Mouse (Mus musculus) embryonic facial prominence, embryonic 12.5 days (tissue): ENCODE measurements around the gene Pfkfb1. TPM values are rescaled to one million over a fixed set of nuclear protein-coding genes. Genes with fewer than 3 reads are reported as not detected.

Experiments used
- ATAC-seq: fragments of 200-750 bp; cut with Nextera tagmentation; 2 replicates; pipeline ENCODE4 v1.8.0; 2017; ENCODE audit not compliant: insufficient number of reproducible peaks, insufficient read depth, low FRiP score, low TSS enrichment
- H3K27ac ChIP-seq: fragments of 300-500 bp; sonication (generic); 2 replicates; pipeline ENCODE4 v1.5.1; 2016; ENCODE audit warnings: mild to moderate bottlenecking
- H3K27me3 ChIP-seq: fragments of 300-500 bp; sonication (generic); 2 replicates; pipeline ENCODE4 v1.6.1; 2016; ENCODE audit warnings: mild to moderate bottlenecking, moderate library complexity
- H3K36me3 ChIP-seq: fragments of 300-500 bp; sonication (generic); 2 replicates; pipeline ENCODE4 v1.6.1; 2016; ENCODE audit warnings: mild to moderate bottlenecking
- H3K4me1 ChIP-seq: fragments of 300-500 bp; sonication (generic); 2 replicates; pipeline ENCODE4 v1.6.1; 2016
- H3K4me2 ChIP-seq: fragments of 300-500 bp; sonication (generic); replicated peaks from 2 replicates; pipeline ENCODE4 v1.6.1; 2016; ENCODE audit warnings: mild to moderate bottlenecking, moderate library complexity
- H3K4me3 ChIP-seq: fragments of 300-500 bp; sonication (generic); 2 replicates; pipeline ENCODE4 v1.5.1; 2016; ENCODE audit warnings: mild to moderate bottlenecking
- H3K9ac ChIP-seq: fragments of 300-500 bp; sonication (generic); 2 replicates; pipeline ENCODE4 v1.6.1; 2016; ENCODE audit warnings: mild to moderate bottlenecking, moderate library complexity
- H3K9me3 ChIP-seq: fragments of 300-500 bp; sonication (generic); 2 replicates; pipeline ENCODE4 v1.6.1; 2016; ENCODE audit warnings: mild to moderate bottlenecking, moderate library complexity
- WGBS: fragments of 180-500 bp; shearing (Covaris S2); methylation state at CpG from one replicate; pipeline ENCODE4 v1.1.7; 2016; 5-methylcytosine and 5-hydroxymethylcytosine counted together
- polyA plus RNA-seq: library from polyadenylated mRNA; unstranded; fragments of >200 nt; fragmentation: Nextera tagmentation; extraction: Ambion mirVana; gene quantifications from 2 replicates; pipeline ENCODE4 v1.2.1, GENCODE M21; 2016

Gene Pfkfb1
- 7.3 and 7.9 TPM in 2 replicates for polyA plus RNA-seq

GRCm38 (mm10) chrX:150588023-150588764, at the start of gene Pfkfb1:
Gene Pfkfb1, plus strand, starts transcription at chrX:150588229.
- Histone ChIP-seq H3K4me1 (no peaks in the 10 kb centered on the region), H3K4me3 (peak within 1 kb of the TSS; percentile 49), H3K9me3 (no peaks in the 10 kb centered on the region), H3K27ac (peak within 1 kb of the TSS; percentile 84), H3K36me3 (0 out of 2 replicates have a peak, but pooled peaks cover 9% of the 10 kb centered on the region), H3K4me2 (peak within 1 kb of the TSS; percentile 52), H3K9ac (peak within 1 kb of the TSS; percentile 48), H3K27me3 (no peaks in the 10 kb centered on the region)
- peak; percentile 93 for ATAC-seq
- 16% methylated on average over 35 of the region's 35 CpGs for WGBS

- no peaks in the 10 kb centered on the region for H3K4me1 ChIP-seq
- H3K36me3 ChIP-seq = no peaks in the 10 kb centered on the region
- no peaks in the 10 kb centered on the region for H3K9me3 ChIP-seq
- H3K4me2 ChIP-seq = no peak overlapping the region
- no peak overlapping the region for H3K9ac ChIP-seq
- H3K27me3 ChIP-seq = no peaks in the 10 kb centered on the region
- H3K27ac ChIP-seq = no peak overlapping the region
- 87% methylated on average over 2 of the region's 2 CpGs for WGBS
- H3K4me3 ChIP-seq = no peak overlapping the region
- ATAC-seq = no peak
Measured at GRCm38 (mm10) chrX:150540111-150540510, 47.9 kb upstream of the Pfkfb1 start.

- no peak overlapping the region for H3K9ac ChIP-seq
- no peaks in the 10 kb centered on the region for H3K9me3 ChIP-seq
- no peak overlapping the region for H3K27ac ChIP-seq
- no peak overlapping the region for H3K4me3 ChIP-seq
- no peaks in the 10 kb centered on the region for H3K36me3 ChIP-seq
- no peak for ATAC-seq
- H3K4me2 ChIP-seq = no peak overlapping the region
- H3K4me1 ChIP-seq = no peaks in the 10 kb centered on the region
- no peaks in the 10 kb centered on the region for H3K27me3 ChIP-seq
Measured at GRCm38 (mm10) chrX:150541684-150542083, 46.3 kb upstream of the Pfkfb1 start.

- Histone ChIP-seq H3K27ac (no peak within 1 kb of the TSS), H3K9ac (no peak within 1 kb of the TSS), H3K27me3 (no peaks in the 10 kb centered on the region), H3K9me3 (no peaks in the 10 kb centered on the region), H3K4me2 (no peak within 1 kb of the TSS), H3K36me3 (0 out of 2 replicates have a peak, but pooled peaks cover 2% of the 10 kb centered on the region), H3K4me1 (no peaks in the 10 kb centered on the region), H3K4me3 (no peak within 1 kb of the TSS)
- WGBS = 54% methylated on average over 5 of the region's 5 CpGs
- ATAC-seq = no peak
Measured at GRCm38 (mm10) chrX:150547239-150547638, 40.8 kb upstream of the Pfkfb1 start, which contains the start of gene Alas2. Gene Alas2, plus strand, starts transcription at chrX:150547375.

GRCm38 (mm10) chrX:150549639-150550038, 38.4 kb upstream of the Pfkfb1 start:
- Histone ChIP-seq H3K4me1 (no peaks in the 10 kb centered on the region), H3K27me3 (no peaks in the 10 kb centered on the region), H3K9ac (no peak overlapping the region), H3K4me2 (no peak overlapping the region), H3K36me3 (0 out of 2 replicates have a peak, but pooled peaks cover 2% of the 10 kb centered on the region), H3K4me3 (no peak overlapping the region), H3K27ac (no peak overlapping the region), H3K9me3 (no peaks in the 10 kb centered on the region)
- WGBS = 91% methylated on average over 3 of the region's 3 CpGs
- no peak for ATAC-seq

GRCm38 (mm10) chrX:150551986-150552385, 36.0 kb upstream of the Pfkfb1 start:
- no peak for ATAC-seq
- Histone ChIP-seq H3K27me3 (no peaks in the 10 kb centered on the region), H3K27ac (no peak overlapping the region), H3K4me1 (no peaks in the 10 kb centered on the region), H3K36me3 (0 out of 2 replicates have a peak, but pooled peaks cover 2% of the 10 kb centered on the region), H3K4me2 (no peak overlapping the region), H3K9me3 (no peaks in the 10 kb centered on the region), H3K9ac (no peak overlapping the region), H3K4me3 (no peak overlapping the region)
- 97% methylated on average over 2 of the region's 2 CpGs for WGBS

- H3K27me3 ChIP-seq = no peaks in the 10 kb centered on the region
- ATAC-seq = no peak
Measured at GRCm38 (mm10) chrX:150554032-150554431, 34.0 kb upstream of the Pfkfb1 start.

GRCm38 (mm10) chrX:150564644-150565357, 23.2 kb upstream of the Pfkfb1 start:
- Histone ChIP-seq H3K4me1 (no peaks in the 10 kb centered on the region), H3K4me2 (no peak overlapping the region), H3K9me3 (no peaks in the 10 kb centered on the region), H3K27ac (no peak overlapping the region), H3K9ac (no peak overlapping the region), H3K36me3 (no peaks in the 10 kb centered on the region), H3K4me3 (no peak overlapping the region), H3K27me3 (peaks cover 6% of the 10 kb centered on the region; the same call in 1 of the 2 replicates)
- 90% methylated on average over 12 of the region's 12 CpGs for WGBS
- no peak for ATAC-seq

More at GRCm38 (mm10) chrX:150554032-150554431, 34.0 kb upstream of the Pfkfb1 start:
- no peak overlapping the region for H3K4me2 ChIP-seq
- H3K4me3 ChIP-seq = no peak overlapping the region
- H3K9ac ChIP-seq = no peak overlapping the region
- H3K9me3 ChIP-seq = no peaks in the 10 kb centered on the region
- H3K27ac ChIP-seq = no peak overlapping the region
- 88% methylated on average over 3 of the region's 3 CpGs for WGBS
- 0 out of 2 replicates have a peak, but pooled peaks cover 2% of the 10 kb centered on the region for H3K36me3 ChIP-seq
- H3K4me1 ChIP-seq = no peaks in the 10 kb centered on the region

- no peak overlapping the region for H3K9ac ChIP-seq
- H3K4me3 ChIP-seq = no peak overlapping the region
- H3K27me3 ChIP-seq = no peaks in the 10 kb centered on the region
- H3K9me3 ChIP-seq = no peaks in the 10 kb centered on the region
- no peak overlapping the region for H3K27ac ChIP-seq
- no peak overlapping the region for H3K4me2 ChIP-seq
- no peak for ATAC-seq
- peaks cover 9% of the 10 kb centered on the region; the same call in 1 of the 2 replicates for H3K36me3 ChIP-seq
- H3K4me1 ChIP-seq = no peaks in the 10 kb centered on the region
Measured at GRCm38 (mm10) chrX:150581921-150582320, 6.1 kb upstream of the Pfkfb1 start.

GRCm38 (mm10) chrX:150585116-150585515, 2.9 kb upstream of the Pfkfb1 start:
- Histone ChIP-seq H3K9ac (no peak overlapping the region), H3K27ac (no peak overlapping the region), H3K9me3 (no peaks in the 10 kb centered on the region), H3K27me3 (no peaks in the 10 kb centered on the region), H3K4me1 (no peaks in the 10 kb centered on the region), H3K4me2 (no peak overlapping the region), H3K4me3 (no peak overlapping the region), H3K36me3 (peaks cover 9% of the 10 kb centered on the region; the same call in 1 of the 2 replicates)
- no peak for ATAC-seq
- 93% methylated on average over 8 of the region's 8 CpGs for WGBS

- H3K4me3 ChIP-seq = no peak within 1 kb of the TSS
Measured at GRCm38 (mm10) chrX:150589696-150590095, 1.7 kb downstream of the Pfkfb1 start, which contains the start of gene Apex2. Gene Apex2, minus strand, starts transcription at chrX:150589868.

More at GRCm38 (mm10) chrX:150589696-150590095, 1.7 kb downstream of the Pfkfb1 start, which contains the start of gene Apex2:
- Histone ChIP-seq H3K27ac (no peak within 1 kb of the TSS), H3K4me2 (peak within 1 kb of the TSS; percentile 52; the same call in 1 of the 2 replicates), H3K9ac (no peak within 1 kb of the TSS), H3K4me1 (no peaks in the 10 kb centered on the region), H3K9me3 (no peaks in the 10 kb centered on the region), H3K27me3 (no peaks in the 10 kb centered on the region), H3K36me3 (0 out of 2 replicates have a peak, but pooled peaks cover 9% of the 10 kb centered on the region)
- no peak for ATAC-seq
- WGBS = 69% methylated on average over 5 of the region's 5 CpGs
